Mouse (Mus musculus): ENCODE data around the gene Fancd2. TPM values are rescaled to one million over a fixed set of nuclear protein-coding genes. Genes with fewer than 3 reads are reported as not detected.

Fancd2 gene
- polyA plus RNA-seq, 1 experiment from 2014 or later = 13.6 TPM

- Histone ChIP-seq H3K4me3 (ENCODE audit: low read depth, low read length) (no peak overlapping the region), H3K4me1 (ENCODE audit: control insufficient read depth, insufficient read depth, low read length) (peaks cover 1% of the 10 kb centered on the region), H3K27me3 (ENCODE audit: control insufficient read depth, insufficient read depth, low read length) (no peaks in the 10 kb centered on the region), H3K27ac (ENCODE audit: low read depth, low read length) (no peak overlapping the region), H3K9ac (ENCODE audit: low read length) (no peak overlapping the region), H3K36me3 (ENCODE audit: control insufficient read depth, insufficient read depth, low read length) (peaks cover 7% of the 10 kb centered on the region), H3K9me3 (ENCODE audit: control insufficient read depth, low read length) (no peaks in the 10 kb centered on the region), H3K4me2 (ENCODE audit: low read depth) (no peak overlapping the region)
- ATAC-seq (ENCODE audit: insufficient read depth, low FRiP score, low TSS enrichment) (no peak), DNase-seq (ENCODE audit: low spot score) (no peak)
- WGBS = 85% methylated on average over 5 of the region's 5 CpGs
Observed at GRCm38 (mm10) chr6:113630322-113630721, 98.8 kb downstream of the Fancd2 start.

- DNase-seq (ENCODE audit: low spot score) (no peak), ATAC-seq (ENCODE audit: insufficient read depth, low FRiP score, low TSS enrichment) (no peak)
- Histone ChIP-seq H3K4me1 (ENCODE audit: control insufficient read depth, insufficient read depth, low read length) (no peaks in the 10 kb centered on the region), H3K36me3 (ENCODE audit: control insufficient read depth, insufficient read depth, low read length) (peaks cover 5% of the 10 kb centered on the region; the same call in 1 of the 2 replicates), H3K27me3 (ENCODE audit: control insufficient read depth, insufficient read depth, low read length) (no peaks in the 10 kb centered on the region), H3K9me3 (ENCODE audit: control insufficient read depth, low read length) (no peaks in the 10 kb centered on the region), H3K4me3 (ENCODE audit: low read depth, low read length) (no peak overlapping the region), H3K4me2 (ENCODE audit: low read depth) (no peak overlapping the region), H3K9ac (ENCODE audit: low read length) (no peak overlapping the region), H3K27ac (ENCODE audit: low read depth, low read length) (no peak overlapping the region)
- 90% methylated on average over 4 of the region's 4 CpGs for WGBS
Observed at GRCm38 (mm10) chr6:113632863-113633262, 101.4 kb downstream of the Fancd2 start.

- 10% methylated on average over 37 of the region's 37 CpGs for WGBS
- Histone ChIP-seq H3K27ac (ENCODE audit: low read depth, low read length) (no peak within 1 kb of the TSS), H3K36me3 (ENCODE audit: control insufficient read depth, insufficient read depth, low read length) (no peaks in the 10 kb centered on the region), H3K4me2 (ENCODE audit: low read depth) (peak within 1 kb of the TSS; percentile 65), H3K4me3 (ENCODE audit: low read depth, low read length) (peak within 1 kb of the TSS; percentile 40), H3K27me3 (ENCODE audit: control insufficient read depth, insufficient read depth, low read length) (no peaks in the 10 kb centered on the region), H3K9me3 (ENCODE audit: control insufficient read depth, low read length) (no peaks in the 10 kb centered on the region), H3K9ac (ENCODE audit: low read length) (peak within 1 kb of the TSS; percentile 56), H3K4me1 (ENCODE audit: control insufficient read depth, insufficient read depth, low read length) (0 out of 2 replicates have a peak, but pooled peaks cover 3% of the 10 kb centered on the region)
- ATAC-seq (ENCODE audit: insufficient read depth, low FRiP score, low TSS enrichment) = peak; percentile 91
- DNase-seq (ENCODE audit: low spot score) = peak; percentile 93
Observed at GRCm38 (mm10) chr6:113638302-113639040, 107.0 kb downstream of the Fancd2 start, which contains the start of gene Irak2. Gene Irak2, plus strand, starts transcription at chr6:113638467.

GRCm38 (mm10) chr6:113639201-113639600, 107.7 kb downstream of the Fancd2 start:
- DNase-seq (ENCODE audit: low spot score) (no peak), ATAC-seq (ENCODE audit: insufficient read depth, low FRiP score, low TSS enrichment) (no peak)
- no peaks in the 10 kb centered on the region for H3K36me3 ChIP-seq (ENCODE audit: control insufficient read depth, insufficient read depth, low read length)
- 0 out of 2 replicates have a peak, but pooled peaks cover 3% of the 10 kb centered on the region for H3K4me1 ChIP-seq (ENCODE audit: control insufficient read depth, insufficient read depth, low read length)
- H3K27ac ChIP-seq (ENCODE audit: low read depth, low read length) = no peak overlapping the region
- no peak overlapping the region for H3K9ac ChIP-seq (ENCODE audit: low read length)
- no peaks in the 10 kb centered on the region for H3K9me3 ChIP-seq (ENCODE audit: control insufficient read depth, low read length)
- no peak overlapping the region for H3K4me3 ChIP-seq (ENCODE audit: low read depth, low read length)
- H3K4me2 ChIP-seq (ENCODE audit: low read depth) = no peak overlapping the region
- 86% methylated on average over 4 of the region's 4 CpGs for WGBS
- no peaks in the 10 kb centered on the region for H3K27me3 ChIP-seq (ENCODE audit: control insufficient read depth, insufficient read depth, low read length)

- WGBS = 92% methylated on average over 8 of the region's 8 CpGs
- ATAC-seq (ENCODE audit: insufficient read depth, low FRiP score, low TSS enrichment) = no peak
Observed at GRCm38 (mm10) chr6:113642605-113643004, 111.1 kb downstream of the Fancd2 start.

GRCm38 (mm10) chr6:113643021-113643420, 111.5 kb downstream of the Fancd2 start:
- Histone ChIP-seq H3K36me3 (ENCODE audit: control insufficient read depth, insufficient read depth, low read length) (no peaks in the 10 kb centered on the region), H3K4me3 (ENCODE audit: low read depth, low read length) (no peak overlapping the region), H3K27ac (ENCODE audit: low read depth, low read length) (no peak overlapping the region), H3K4me1 (ENCODE audit: control insufficient read depth, insufficient read depth, low read length) (0 out of 2 replicates have a peak, but pooled peaks cover 3% of the 10 kb centered on the region), H3K9ac (ENCODE audit: low read length) (no peak overlapping the region), H3K27me3 (ENCODE audit: control insufficient read depth, insufficient read depth, low read length) (no peaks in the 10 kb centered on the region), H3K9me3 (ENCODE audit: control insufficient read depth, low read length) (no peaks in the 10 kb centered on the region), H3K4me2 (ENCODE audit: low read depth) (no peak overlapping the region)
- 85% methylated on average over 4 of the region's 4 CpGs for WGBS
- DNase-seq (ENCODE audit: low spot score) = no peak
- no peak for ATAC-seq (ENCODE audit: insufficient read depth, low FRiP score, low TSS enrichment)

More at GRCm38 (mm10) chr6:113642605-113643004, 111.1 kb downstream of the Fancd2 start:
- Histone ChIP-seq H3K4me1 (ENCODE audit: control insufficient read depth, insufficient read depth, low read length) (0 out of 2 replicates have a peak, but pooled peaks cover 3% of the 10 kb centered on the region), H3K27me3 (ENCODE audit: control insufficient read depth, insufficient read depth, low read length) (no peaks in the 10 kb centered on the region), H3K27ac (ENCODE audit: low read depth, low read length) (no peak overlapping the region), H3K36me3 (ENCODE audit: control insufficient read depth, insufficient read depth, low read length) (no peaks in the 10 kb centered on the region), H3K9ac (ENCODE audit: low read length) (no peak overlapping the region), H3K4me2 (ENCODE audit: low read depth) (no peak overlapping the region), H3K9me3 (ENCODE audit: control insufficient read depth, low read length) (no peaks in the 10 kb centered on the region), H3K4me3 (ENCODE audit: low read depth, low read length) (no peak overlapping the region)
- DNase-seq (ENCODE audit: low spot score) = no peak

DNA sequence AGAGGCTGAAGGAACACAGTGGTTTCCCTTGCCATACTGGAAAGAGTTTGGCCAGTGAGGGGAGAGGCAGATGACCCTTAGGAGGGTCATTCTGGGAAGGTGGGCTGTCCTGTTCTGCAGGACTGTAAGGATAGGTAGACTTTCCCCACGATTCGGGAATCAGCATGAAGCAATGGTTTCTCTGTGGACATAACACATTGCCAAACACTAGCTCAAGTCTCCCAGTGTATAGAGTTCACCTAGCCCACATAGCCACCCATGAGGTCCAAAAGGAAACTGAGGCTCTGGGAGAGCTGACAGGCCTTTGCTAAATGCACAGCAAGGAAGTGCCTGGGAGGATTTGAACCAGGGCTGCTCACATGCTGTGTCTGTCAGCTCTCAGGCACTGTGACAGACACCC, 112.5 kb downstream of the Fancd2 start:
- H3K27me3 ChIP-seq (ENCODE audit: control insufficient read depth, insufficient read depth, low read length) = no peaks in the 10 kb centered on the region
- H3K4me3 ChIP-seq (ENCODE audit: low read depth, low read length) = no peak overlapping the region
- WGBS = 93% methylated on average over 2 of the region's 2 CpGs
- no peak overlapping the region for H3K4me2 ChIP-seq (ENCODE audit: low read depth)
- DNase-seq (ENCODE audit: low spot score) = no peak
- H3K27ac ChIP-seq (ENCODE audit: low read depth, low read length) = no peak overlapping the region
- no peak for ATAC-seq (ENCODE audit: insufficient read depth, low FRiP score, low TSS enrichment)
- H3K4me1 ChIP-seq (ENCODE audit: control insufficient read depth, insufficient read depth, low read length) = no peaks in the 10 kb centered on the region
- H3K9ac ChIP-seq (ENCODE audit: low read length) = no peak overlapping the region
- H3K9me3 ChIP-seq (ENCODE audit: control insufficient read depth, low read length) = no peaks in the 10 kb centered on the region
- H3K36me3 ChIP-seq (ENCODE audit: control insufficient read depth, insufficient read depth, low read length) = no peaks in the 10 kb centered on the region

- H3K4me2 ChIP-seq (ENCODE audit: low read depth) = no peak overlapping the region
- no peaks in the 10 kb centered on the region for H3K9me3 ChIP-seq (ENCODE audit: control insufficient read depth, low read length)
- no peak for DNase-seq (ENCODE audit: low spot score)
- no peak overlapping the region for H3K4me3 ChIP-seq (ENCODE audit: low read depth, low read length)
- no peak for ATAC-seq (ENCODE audit: insufficient read depth, low FRiP score, low TSS enrichment)
- no peak overlapping the region for H3K27ac ChIP-seq (ENCODE audit: low read depth, low read length)
- no peaks in the 10 kb centered on the region for H3K4me1 ChIP-seq (ENCODE audit: control insufficient read depth, insufficient read depth, low read length)
- H3K9ac ChIP-seq (ENCODE audit: low read length) = no peak overlapping the region
- H3K27me3 ChIP-seq (ENCODE audit: control insufficient read depth, insufficient read depth, low read length) = no peaks in the 10 kb centered on the region
- 89% methylated on average over 8 of the region's 8 CpGs for WGBS
- no peaks in the 10 kb centered on the region for H3K36me3 ChIP-seq (ENCODE audit: control insufficient read depth, insufficient read depth, low read length)
Observed at GRCm38 (mm10) chr6:113644808-113645207, 113.3 kb downstream of the Fancd2 start.

Measured in neural tube, embryonic 11.5 days (tissue).